Mouse (Mus musculus) E14TG2a.4 (cell line): ENCODE results near the gene Med16.

Experiments used
- CTCF ChIP-seq: conservative IDR thresholded peaks from 2 replicates; pipeline ENCODE4 v1.5.1; 2014; ENCODE audit warnings: low read length
- NANOG ChIP-seq: IDR thresholded peaks from 2 replicates; pipeline ENCODE4 v1.6.1; 2014; ENCODE audit warnings: borderline replicate concordance, low read length, mixed read lengths

- TF ChIP-seq CTCF, result no peak
- no peak for TF ChIP-seq NANOG
These were observed 22.1 kb upstream of the Med16 start for GRCm38 (mm10) chr10:79930826-79931186.
